Mouse (Mus musculus) fibroblast of lung, adult 2 months (primary cell): ENCODE data around the gene Farp1.

Experiments used
- DNase-seq: peaks from one replicate; pipeline ENCODE4 v3.0.0-alpha.2; 2011; ENCODE audit warnings: low read depth

Gene Farp1

GRCm38 (mm10) chr14:121316136-121316535, 281.1 kb downstream of the Farp1 start:
- DNase-seq = no peak

GRCm38 (mm10) chr14:121316631-121317311, 281.8 kb downstream of the Farp1 start:
- DNase-seq = no peak

- DNase-seq = no peak
Observed at GRCm38 (mm10) chr14:121317312-121317671, 282.3 kb downstream of the Farp1 start.

DNA sequence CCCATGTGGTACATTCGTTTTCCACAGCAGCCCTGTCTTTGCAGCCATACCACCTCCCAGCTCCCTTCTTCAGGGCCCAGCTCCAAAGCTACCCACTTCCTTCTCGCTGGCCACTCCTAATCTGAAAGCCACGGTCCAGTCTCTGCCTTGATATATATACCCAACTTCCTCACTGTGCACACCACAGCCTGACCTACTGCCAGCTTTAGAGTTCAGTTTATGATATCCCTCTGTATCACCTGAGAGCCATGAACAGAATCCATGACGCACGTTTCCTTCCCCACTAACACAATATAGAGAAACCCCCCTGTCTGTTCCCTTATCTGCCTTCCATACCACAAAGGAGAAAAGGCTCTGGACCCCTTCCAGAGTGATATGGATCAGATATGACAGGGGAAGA, 283.4 kb downstream of the Farp1 start:
- no peak for DNase-seq

DNA sequence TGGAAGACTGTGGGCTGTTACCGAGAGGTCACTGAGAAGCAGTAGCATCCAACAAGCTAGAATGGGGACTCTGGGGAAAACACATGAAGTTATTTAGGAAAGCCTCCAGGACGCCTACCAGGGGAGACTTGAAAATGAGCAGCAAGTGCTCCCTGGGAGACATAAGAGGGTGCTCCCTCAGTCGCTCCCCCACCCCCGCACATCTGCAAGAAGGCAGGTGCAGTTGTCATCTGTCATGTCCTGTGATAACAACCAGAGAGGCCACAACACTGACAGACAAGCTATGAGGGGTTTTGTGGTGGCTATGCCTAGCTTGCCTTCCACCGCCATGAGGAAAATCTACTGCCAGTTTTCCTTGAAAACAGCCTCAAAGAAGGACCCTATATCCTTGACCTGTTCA, 287.1 kb downstream of the Farp1 start:
- DNase-seq = no peak

- DNase-seq = no peak
Observed at GRCm38 (mm10) chr14:121322641-121323040, 287.6 kb downstream of the Farp1 start.

GRCm38 (mm10) chr14:121324521-121325330, 289.7 kb downstream of the Farp1 start:
- no peak for DNase-seq

GRCm38 (mm10) chr14:121326432-121326831, 291.4 kb downstream of the Farp1 start:
- no peak for DNase-seq

DNA sequence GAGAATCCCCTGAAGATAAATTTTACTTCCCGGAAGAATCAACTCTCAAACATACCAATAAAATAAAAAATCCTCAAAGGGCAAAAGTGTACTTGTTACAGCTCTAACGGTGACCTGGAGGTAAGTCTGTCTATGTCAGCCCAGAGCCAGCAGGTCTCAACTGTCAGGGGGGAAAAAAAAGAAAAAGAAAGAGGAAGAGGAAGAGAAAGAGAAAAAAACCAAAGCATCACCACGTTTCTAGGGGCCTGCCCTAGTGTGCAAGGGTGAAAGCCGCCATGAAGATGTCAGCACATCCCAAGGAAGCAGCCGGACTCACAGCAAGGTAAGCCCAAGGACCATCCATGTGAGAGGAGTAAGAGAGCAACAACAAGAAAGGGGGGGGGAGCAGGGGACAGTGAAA, 293.9 kb downstream of the Farp1 start:
- no peak for DNase-seq

- no peak for DNase-seq
Observed at GRCm38 (mm10) chr14:121329401-121330089, 294.5 kb downstream of the Farp1 start.

DNA sequence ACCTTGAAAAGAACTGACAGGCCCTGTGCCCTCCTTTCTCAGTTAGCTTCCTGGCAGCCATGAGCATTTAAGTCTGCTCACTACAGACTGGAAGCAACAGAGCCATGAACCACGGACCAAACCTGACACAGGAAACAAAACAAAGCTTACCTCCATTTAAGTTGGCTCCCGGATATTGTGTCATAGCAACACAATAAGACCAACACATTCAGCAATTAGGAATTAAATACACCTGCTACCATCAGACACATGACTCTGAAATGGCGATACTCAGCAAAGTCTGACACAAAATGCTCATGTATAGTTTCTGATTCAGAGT, 295.0 kb downstream of the Farp1 start:
- no peak for DNase-seq
